Mouse (Mus musculus) CH12.LX (cell line): ENCODE results near the gene Traf2.

Experiments
- EP300 ChIP-seq: IDR thresholded peaks from 2 replicates; pipeline ENCODE4 v1.6.1; 2011; ENCODE audit warnings: low read length, improper control_type of control experiment
- POLR2A ChIP-seq: IDR thresholded peaks from 2 replicates; pipeline ENCODE4 v1.6.1; 2011; ENCODE audit warnings: low read depth, mild to moderate bottlenecking, improper control_type of control experiment, low read length
- SIN3A ChIP-seq: IDR thresholded peaks from 2 replicates; pipeline ENCODE4 v1.6.1; 2012; ENCODE audit warnings: low read length, improper control_type of control experiment, inconsistent platforms

GRCm38 (mm10) chr2:25575432-25576027 is 28.8 kb upstream of the Traf2 start:
- TF ChIP-seq POLR2A (no peak), EP300 (no peak), SIN3A (no peak)
